Mouse (Mus musculus) liver, embryonic 12.5 days (tissue): Measurements from ENCODE around the gene Cul4b. TPM values are rescaled to one million over a fixed set of nuclear protein-coding genes. Genes with fewer than 3 reads are reported as not detected.
A peak's percentile ranks its signal among the peaks of the same experiment; 100 is the strongest.

ENCODE experiments used
- ATAC-seq: fragments of 200-750 bp; cut with Nextera tagmentation; 2 replicates; pipeline ENCODE4 v1.8.0; 2017; ENCODE audit warnings: moderate number of reproducible peaks, mild to moderate bottlenecking, moderate library complexity
- H3K27ac ChIP-seq: fragments of 300-500 bp; sonication (generic); 2 replicates; pipeline ENCODE4 v1.5.1; 2016; ENCODE audit warnings: mild to moderate bottlenecking
- H3K27me3 ChIP-seq: fragments of 300-500 bp; sonication (generic); replicated peaks from 2 replicates; pipeline ENCODE4 v1.6.1; 2016; ENCODE audit warnings: mild to moderate bottlenecking, moderate library complexity
- H3K36me3 ChIP-seq: fragments of 300-500 bp; sonication (generic); 2 replicates; pipeline ENCODE4 v1.6.1; 2016; ENCODE audit warnings: mild to moderate bottlenecking, moderate library complexity
- H3K4me1 ChIP-seq: fragments of 300-500 bp; sonication (generic); 2 replicates; pipeline ENCODE4 v1.6.1; 2016
- H3K4me2 ChIP-seq: fragments of 300-500 bp; sonication (generic); 2 replicates; pipeline ENCODE4 v1.6.1; 2016; ENCODE audit warnings: mild to moderate bottlenecking, moderate library complexity
- H3K4me3 ChIP-seq: fragments of 300-500 bp; sonication (generic); 2 replicates; pipeline ENCODE4 v1.5.1; 2016; ENCODE audit warnings: mild to moderate bottlenecking, moderate library complexity
- H3K9ac ChIP-seq: fragments of 300-500 bp; sonication (generic); 2 replicates; pipeline ENCODE4 v1.6.1; 2016; ENCODE audit warnings: mild to moderate bottlenecking, moderate library complexity
- H3K9me3 ChIP-seq: fragments of 300-500 bp; sonication (generic); replicated peaks from 2 replicates; pipeline ENCODE4 v1.6.1; 2016; ENCODE audit warnings: mild to moderate bottlenecking, moderate library complexity
- WGBS: fragments of 180-500 bp; shearing (Covaris S2); methylation state at CpG from one replicate; pipeline ENCODE4 v1.1.7; 2016; ENCODE audit not compliant: insufficient replicate concordance; 5-methylcytosine and 5-hydroxymethylcytosine counted together
- polyA plus RNA-seq: library from polyadenylated mRNA; unstranded; fragments of >200 nt; fragmentation: Nextera tagmentation; extraction: Ambion mirVana; gene quantifications from 2 replicates; pipeline ENCODE4 v1.2.1, GENCODE M21; 2016

The Cul4b gene
- polyA plus RNA-seq, result 21.0 and 22.2 TPM in 2 replicates

DNA sequence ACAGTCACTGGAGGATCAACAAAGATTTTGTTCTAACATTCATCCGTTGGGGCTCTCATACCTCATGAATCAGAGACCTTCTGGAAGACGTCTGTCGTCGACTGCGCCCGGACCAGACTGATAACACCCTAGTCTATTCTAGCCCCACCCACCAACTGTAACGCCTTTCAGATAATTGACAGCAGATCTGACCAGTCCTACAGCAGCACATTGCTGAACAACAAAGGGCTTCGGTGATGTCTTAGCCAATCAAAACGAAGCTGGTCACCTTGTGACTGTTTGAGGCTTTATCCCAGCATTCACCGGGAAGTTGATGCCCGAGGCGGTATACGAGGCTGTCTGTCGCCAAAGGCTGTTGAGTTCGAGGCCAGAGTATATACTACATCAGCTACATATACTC lies at the start of gene Cul4b:
Gene Cul4b, minus strand, starts transcription at position 119 of the 400 bp plus-strand sequence.
- Histone ChIP-seq H3K4me3 (peak within 1 kb of the TSS; percentile 33), H3K27ac (no peak within 1 kb of the TSS; the same call in 1 of the 2 replicates), H3K27me3 (no peaks in the 10 kb centered on the region), H3K9ac (no peak within 1 kb of the TSS), H3K9me3 (no peaks in the 10 kb centered on the region), H3K4me1 (peaks cover 22% of the 10 kb centered on the region), H3K36me3 (no peaks in the 10 kb centered on the region), H3K4me2 (peak within 1 kb of the TSS; percentile 52)
- 61% methylated on average over 15 of the region's 15 CpGs for WGBS
- ATAC-seq, result peak; percentile 98

DNA sequence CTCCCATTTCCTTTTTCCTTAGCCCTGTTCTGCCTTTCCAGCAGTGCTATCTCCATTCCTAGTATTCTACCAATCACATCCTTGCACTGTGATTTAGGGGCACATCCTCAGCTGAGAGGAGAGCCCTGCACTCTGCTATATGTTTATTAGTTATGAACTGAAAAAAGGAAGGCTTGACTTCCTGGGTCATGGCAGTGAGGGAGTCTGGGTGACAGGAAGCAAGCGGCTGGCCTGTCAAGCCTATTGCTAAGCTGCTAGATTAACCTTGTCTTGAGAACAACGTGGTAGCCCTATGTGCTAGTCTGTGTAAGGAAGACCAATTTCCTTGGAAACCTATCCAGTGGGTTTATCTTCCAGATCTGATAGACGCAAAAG lies 25.0 kb upstream of the Cul4b start:
- WGBS, result 7% methylated on average over 3 of the region's 3 CpGs
- ATAC-seq, result peak; percentile 62
- Histone ChIP-seq H3K9me3 (no peaks in the 10 kb centered on the region), H3K4me2 (peak overlapping the region; percentile 68), H3K4me3 (peak overlapping the region; percentile 62), H3K9ac (peak overlapping the region; percentile 59), H3K4me1 (no peaks in the 10 kb centered on the region), H3K27ac (peak overlapping the region; percentile 58), H3K27me3 (no peaks in the 10 kb centered on the region), H3K36me3 (no peaks in the 10 kb centered on the region)

DNA sequence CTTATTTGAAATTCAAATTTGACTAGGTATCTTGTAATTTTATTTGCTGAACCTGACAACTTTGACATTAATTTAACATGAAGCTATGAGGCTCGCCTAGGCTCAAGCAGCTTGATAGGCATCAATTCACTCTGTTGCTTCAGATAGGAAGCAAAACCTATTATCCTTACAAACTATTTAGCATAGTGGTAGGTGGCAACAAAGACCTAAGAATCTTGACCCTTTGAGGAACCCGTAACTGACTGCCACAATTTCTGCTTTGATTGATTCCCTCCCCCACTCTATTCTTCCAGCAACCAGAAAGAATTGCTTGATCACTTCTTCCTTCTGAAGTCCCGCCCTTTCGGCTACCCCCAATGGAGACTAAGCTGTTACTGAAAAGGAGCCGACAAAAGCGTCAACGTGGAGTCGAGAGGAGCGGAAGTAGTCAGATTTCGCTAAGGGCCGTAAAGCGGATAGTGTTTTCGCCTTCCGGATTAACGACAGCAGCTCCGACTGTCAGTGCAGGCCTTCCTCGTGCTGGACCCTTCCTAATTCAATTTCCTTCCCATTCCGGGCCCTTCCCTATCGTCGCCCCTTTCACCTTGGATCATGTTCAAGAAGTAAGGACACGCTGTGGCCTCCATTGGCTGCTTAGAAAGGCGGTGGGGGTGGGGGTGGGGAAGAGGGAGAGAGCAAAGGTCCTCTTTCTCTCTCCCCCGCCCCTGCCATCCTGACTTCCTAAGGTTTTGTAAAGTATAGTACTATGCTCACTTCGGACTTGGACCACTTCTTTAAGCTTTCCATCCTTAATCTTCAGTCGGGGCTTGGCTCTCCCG lies 24.4 kb upstream of the Cul4b start, which contains the start of gene Mcts1:
Gene Mcts1, plus strand, starts transcription at position 402 of the 818 bp plus-strand sequence.
- peak within 1 kb of the TSS; percentile 62 for H3K4me3 ChIP-seq
- H3K27me3 ChIP-seq, result no peaks in the 10 kb centered on the region
- 6% methylated on average over 26 of the region's 26 CpGs for WGBS
- H3K4me2 ChIP-seq, result peak within 1 kb of the TSS; percentile 68
- peak within 1 kb of the TSS; percentile 58 for H3K27ac ChIP-seq
- peak within 1 kb of the TSS; percentile 59 for H3K9ac ChIP-seq
- no peaks in the 10 kb centered on the region for H3K9me3 ChIP-seq
- ATAC-seq, result peak; percentile 72
- no peaks in the 10 kb centered on the region for H3K4me1 ChIP-seq
- H3K36me3 ChIP-seq, result no peaks in the 10 kb centered on the region

DNA sequence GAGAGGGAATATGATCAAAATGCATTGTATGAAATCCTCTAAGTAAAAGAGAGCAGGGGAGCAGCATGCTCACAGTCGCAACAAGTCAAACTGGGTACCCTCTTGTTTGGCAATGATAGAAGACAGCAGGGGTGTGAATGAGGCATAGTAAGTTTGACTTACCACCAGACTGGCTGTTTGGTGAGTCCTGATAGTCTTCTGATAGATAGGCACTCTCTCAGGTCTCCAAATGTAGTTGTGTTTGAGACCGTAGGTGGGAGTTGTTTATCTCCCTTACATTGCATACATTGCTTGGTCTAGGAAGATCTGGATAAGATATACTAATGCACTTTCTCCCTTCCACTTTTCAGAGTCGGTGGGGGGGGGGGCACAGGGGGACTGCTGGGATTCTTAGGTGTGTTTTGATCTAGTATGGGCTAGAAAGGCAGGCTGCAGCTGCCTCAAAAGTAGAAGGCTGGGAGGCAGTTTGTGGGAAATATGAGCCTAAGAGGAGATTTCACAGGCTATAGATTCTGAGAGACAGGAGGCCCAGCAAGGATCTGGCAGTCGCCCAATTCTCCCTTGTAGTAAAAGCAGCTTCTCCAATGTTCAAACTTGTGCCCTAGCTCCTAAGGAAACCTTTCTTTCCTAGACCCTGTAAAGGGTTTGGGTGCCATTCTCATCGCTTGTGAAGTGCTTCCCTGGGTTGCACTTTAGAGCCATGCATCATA lies 17.3 kb upstream of the Cul4b start:
- peak overlapping the region; percentile 24; the same call in 1 of the 2 replicates for H3K4me2 ChIP-seq
- no peak overlapping the region for H3K9ac ChIP-seq
- WGBS, result 36% methylated on average over 5 of the region's 5 CpGs
- no peaks in the 10 kb centered on the region for H3K9me3 ChIP-seq
- peak; percentile 81 for ATAC-seq
- peak overlapping the region; percentile 70 for H3K27ac ChIP-seq
- H3K4me1 ChIP-seq, result peaks cover 47% of the 10 kb centered on the region
- H3K36me3 ChIP-seq, result no peaks in the 10 kb centered on the region
- no peaks in the 10 kb centered on the region for H3K27me3 ChIP-seq
- no peak overlapping the region for H3K4me3 ChIP-seq

DNA sequence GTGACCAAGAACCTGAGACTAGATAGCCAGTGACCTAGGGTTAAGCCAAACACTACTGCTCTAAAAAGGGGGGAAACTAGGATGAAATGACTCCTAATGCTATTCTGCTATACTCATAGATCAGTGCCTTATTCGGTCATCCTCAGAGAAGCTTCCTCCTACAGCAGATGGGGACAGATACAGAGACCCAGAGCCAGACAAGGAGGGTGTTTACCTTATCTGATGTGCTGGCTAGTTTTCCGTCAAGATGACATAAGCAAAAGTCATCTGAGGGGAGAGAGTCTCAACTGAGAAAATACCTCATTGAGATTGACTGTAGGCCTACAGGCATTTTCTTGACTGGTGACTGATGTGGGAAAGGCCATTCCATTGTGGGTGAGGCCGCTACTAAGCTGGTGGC lies 15.8 kb upstream of the Cul4b start:
- Histone ChIP-seq H3K27ac (peak overlapping the region; percentile 70; the same call in 1 of the 2 replicates), H3K27me3 (no peaks in the 10 kb centered on the region), H3K36me3 (no peaks in the 10 kb centered on the region), H3K4me2 (no peak overlapping the region), H3K9me3 (no peaks in the 10 kb centered on the region), H3K4me3 (no peak overlapping the region), H3K4me1 (peaks cover 47% of the 10 kb centered on the region), H3K9ac (no peak overlapping the region)
- peak; percentile 66 for ATAC-seq
- 47% methylated on average over 3 of the region's 3 CpGs for WGBS

DNA sequence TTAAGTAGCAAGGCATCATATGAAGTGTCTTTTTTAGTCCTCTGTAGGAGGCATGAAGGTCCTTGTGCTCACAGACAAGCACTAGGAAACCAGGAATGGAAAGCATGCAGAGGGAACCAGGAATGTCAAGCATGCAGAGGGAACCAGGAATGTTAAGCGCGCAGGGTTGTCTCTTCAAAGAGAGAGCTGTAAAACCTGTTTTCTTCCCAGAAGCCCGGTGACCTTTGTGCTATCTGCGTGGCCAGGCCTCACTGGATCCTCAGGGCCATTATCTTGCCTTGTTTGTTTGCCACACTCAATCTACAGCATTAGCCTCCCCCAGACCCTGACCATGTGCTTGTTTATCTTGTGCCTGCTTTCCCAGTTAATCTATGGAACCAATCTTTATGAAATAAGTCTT lies 13.8 kb upstream of the Cul4b start:
- peak overlapping the region; percentile 62 for H3K27ac ChIP-seq
- no peaks in the 10 kb centered on the region for H3K36me3 ChIP-seq
- no peak overlapping the region for H3K4me3 ChIP-seq
- peak; percentile 77 for ATAC-seq
- H3K4me1 ChIP-seq, result peaks cover 47% of the 10 kb centered on the region
- H3K9ac ChIP-seq, result no peak overlapping the region; the same call in 1 of the 2 replicates
- no peak overlapping the region for H3K4me2 ChIP-seq
- no peaks in the 10 kb centered on the region for H3K9me3 ChIP-seq
- H3K27me3 ChIP-seq, result no peaks in the 10 kb centered on the region
- WGBS, result 31% methylated on average over 4 of the region's 4 CpGs

DNA sequence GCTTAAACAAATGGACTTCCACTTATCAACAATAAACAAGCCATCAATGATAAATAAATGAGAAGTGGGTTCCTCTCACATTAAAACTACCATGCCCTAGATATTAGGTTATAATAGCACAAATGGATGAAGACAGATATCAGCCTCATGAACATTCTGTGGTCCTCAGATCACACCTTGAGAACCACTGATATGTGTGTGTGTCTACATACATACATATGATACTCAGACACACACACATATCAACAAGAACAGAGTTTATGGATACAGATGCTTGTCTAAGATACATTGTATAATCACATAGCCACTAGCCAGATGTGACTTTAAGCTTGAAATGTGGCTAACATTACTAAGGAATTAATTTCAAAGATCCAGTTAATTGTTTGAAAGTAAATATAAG lies 7.3 kb upstream of the Cul4b start:
- no peaks in the 10 kb centered on the region for H3K9me3 ChIP-seq
- no peaks in the 10 kb centered on the region for H3K36me3 ChIP-seq
- no peak overlapping the region for H3K4me2 ChIP-seq
- H3K4me1 ChIP-seq, result peaks cover 24% of the 10 kb centered on the region
- peak; percentile 82 for ATAC-seq
- H3K4me3 ChIP-seq, result no peak overlapping the region
- H3K27me3 ChIP-seq, result no peaks in the 10 kb centered on the region
- no peak overlapping the region for H3K27ac ChIP-seq
- H3K9ac ChIP-seq, result no peak overlapping the region

DNA sequence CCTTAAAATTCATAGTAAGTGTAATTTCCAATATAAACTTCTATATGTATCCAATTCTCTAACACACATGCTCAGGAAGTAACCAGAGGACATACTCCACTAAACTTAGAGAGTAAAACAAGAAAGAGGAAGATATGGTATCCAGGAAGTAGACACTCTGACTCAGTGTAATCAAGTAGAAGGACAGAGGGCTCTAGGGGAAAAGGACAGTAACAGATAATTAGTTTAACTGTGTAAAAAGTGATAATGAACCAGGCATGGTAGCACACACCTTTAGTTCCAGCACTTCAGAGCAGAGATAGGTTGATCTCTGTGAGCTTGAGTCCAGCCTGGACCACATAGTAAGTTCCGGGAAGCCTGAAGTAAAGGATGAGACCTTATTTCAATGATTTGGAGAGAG lies 5.1 kb upstream of the Cul4b start:
- 65% methylated on average over 1 of the region's 1 CpGs for WGBS
- H3K27me3 ChIP-seq, result no peaks in the 10 kb centered on the region
- no peak overlapping the region for H3K9ac ChIP-seq
- no peaks in the 10 kb centered on the region for H3K36me3 ChIP-seq
- no peaks in the 10 kb centered on the region for H3K9me3 ChIP-seq
- H3K4me1 ChIP-seq, result peaks cover 34% of the 10 kb centered on the region
- H3K4me3 ChIP-seq, result no peak overlapping the region
- peak overlapping the region; percentile 10; the same call in 1 of the 2 replicates for H3K27ac ChIP-seq
- ATAC-seq, result 0 out of 2 replicates have a peak, but pooled peaks have one; percentile 46
- H3K4me2 ChIP-seq, result no peak overlapping the region

DNA sequence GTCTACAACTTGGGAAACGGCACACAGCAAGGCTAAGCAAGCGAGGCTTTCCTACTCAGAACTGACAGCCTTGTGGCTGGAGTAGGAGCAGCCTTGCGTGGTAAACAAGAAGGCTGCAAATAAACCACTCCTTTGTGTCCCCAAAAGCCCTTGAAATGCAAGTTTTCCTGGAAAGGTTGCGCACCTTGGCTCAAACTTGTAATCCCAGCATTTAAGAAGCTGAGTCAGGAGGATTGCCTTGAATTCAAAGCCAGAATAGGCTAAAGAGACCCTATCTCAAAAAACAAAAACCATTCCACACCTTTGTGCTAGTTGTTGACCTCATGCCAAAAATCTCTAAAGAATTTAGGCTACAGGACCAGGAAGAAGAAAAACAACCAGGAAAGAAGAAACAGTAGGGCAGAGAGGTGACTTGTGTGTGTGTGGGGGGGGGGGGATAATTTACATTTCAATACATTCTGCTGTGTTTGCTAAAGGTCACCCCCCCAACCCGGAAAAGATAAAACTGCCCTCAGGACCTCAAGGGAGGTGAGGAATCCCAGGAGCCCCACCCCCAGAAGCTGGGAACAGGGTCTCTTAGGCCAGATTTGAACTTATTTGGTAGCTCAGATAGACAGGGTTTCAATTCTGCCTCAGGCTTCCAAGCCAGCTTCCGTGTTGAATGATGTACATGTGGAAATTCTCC lies 9.3 kb downstream of the Cul4b start:
- Histone ChIP-seq H3K9ac (no peak overlapping the region), H3K4me1 (peaks cover 15% of the 10 kb centered on the region), H3K27me3 (no peaks in the 10 kb centered on the region), H3K4me2 (no peak overlapping the region), H3K27ac (no peak overlapping the region), H3K9me3 (no peaks in the 10 kb centered on the region), H3K4me3 (no peak overlapping the region), H3K36me3 (no peaks in the 10 kb centered on the region)
- WGBS, result 75% methylated on average over 6 of the region's 6 CpGs
- no peak for ATAC-seq

DNA sequence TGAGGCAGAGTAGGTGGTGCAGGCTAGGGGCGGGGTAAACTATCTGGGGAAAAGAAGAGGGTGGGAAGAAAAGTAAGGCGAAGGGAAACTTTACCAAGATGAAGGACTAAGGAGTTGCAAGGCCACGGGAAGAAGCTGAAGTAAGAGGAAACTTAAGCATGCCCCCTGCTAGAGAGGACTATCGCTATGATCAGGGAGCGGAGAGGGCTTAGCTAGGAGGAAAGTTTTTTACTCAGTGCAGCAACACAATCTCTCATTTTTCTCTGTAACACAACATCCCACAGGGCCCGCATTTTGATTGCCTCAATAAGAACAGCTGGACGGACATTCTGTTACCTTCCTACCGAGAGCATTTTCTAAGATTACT lies 10.8 kb downstream of the Cul4b start:
- Histone ChIP-seq H3K4me1 (peaks cover 15% of the 10 kb centered on the region), H3K4me2 (peak overlapping the region; percentile 76), H3K4me3 (peak overlapping the region; percentile 70), H3K27me3 (no peaks in the 10 kb centered on the region), H3K27ac (peak overlapping the region; percentile 89), H3K9ac (peak overlapping the region; percentile 78), H3K9me3 (no peaks in the 10 kb centered on the region), H3K36me3 (peaks cover 12% of the 10 kb centered on the region; the same call in 1 of the 2 replicates)
- 12% methylated on average over 8 of the region's 8 CpGs for WGBS
- no peak; the same call in 1 of the 2 replicates for ATAC-seq

DNA sequence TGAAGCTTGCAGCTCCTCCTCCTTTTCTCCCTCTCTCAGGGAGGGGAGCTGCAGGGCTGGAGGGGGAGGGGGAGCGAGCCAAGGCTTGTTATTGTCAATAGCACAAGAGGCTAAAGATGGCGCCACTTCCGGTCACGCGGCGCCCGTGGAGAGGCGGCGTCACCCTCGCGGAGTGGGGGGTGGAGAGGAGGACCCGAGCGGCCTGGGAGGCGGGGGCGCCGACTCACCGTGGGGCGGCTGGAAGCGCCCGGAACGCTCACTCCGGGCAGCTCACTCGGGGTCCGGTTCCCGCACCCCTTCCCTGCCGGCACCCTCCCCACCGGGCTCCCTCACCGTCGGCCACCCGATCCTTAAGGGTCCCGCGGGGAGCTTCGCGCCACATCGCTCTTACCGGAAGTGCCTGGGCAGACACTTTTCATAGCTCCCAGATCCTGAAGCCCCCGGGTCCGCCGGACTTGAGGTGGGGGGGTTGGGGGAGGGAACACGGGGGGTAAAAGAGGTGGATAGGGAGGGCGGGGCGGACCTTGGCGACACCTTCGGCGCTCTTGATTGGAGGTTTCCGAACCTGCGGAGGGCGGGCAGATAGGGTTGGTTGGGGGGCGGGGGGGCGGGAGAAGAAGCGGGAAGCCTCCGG lies 11.3 kb downstream of the Cul4b start:
- WGBS, result 15% methylated on average over 18 of the region's 52 CpGs
- peak overlapping the region; percentile 70 for H3K4me3 ChIP-seq
- H3K9me3 ChIP-seq, result no peaks in the 10 kb centered on the region
- no peaks in the 10 kb centered on the region for H3K27me3 ChIP-seq
- peaks cover 17% of the 10 kb centered on the region for H3K36me3 ChIP-seq
- H3K27ac ChIP-seq, result peak overlapping the region; percentile 89
- peak overlapping the region; percentile 78 for H3K9ac ChIP-seq
- peaks cover 15% of the 10 kb centered on the region for H3K4me1 ChIP-seq
- peak overlapping the region; percentile 76 for H3K4me2 ChIP-seq
- ATAC-seq, result peak; percentile 91
